Mouse (Mus musculus) adrenal gland (tissue): Measurements from ENCODE around the gene Tmprss11e.

Source experiments
- intact Hi-C: fragments of 180-260 bp; cut with DNase I; formaldehyde crosslinking; loops from one replicate; pipeline ENCODE4 v1.15.1; 2025
- long read RNA-seq, 2 experiments: library from polyadenylated mRNA; unstranded; transcript quantifications; one replicate each; pipeline ENCODE4 v2.0.0; 2020; ENCODE audit warnings: borderline replicate concordance in 1 of 2; ENCODE audit not compliant: insufficient replicate concordance in 1 of 2

The Tmprss11e gene
- long read RNA-seq, experiment 1, result 0 reads
- long read RNA-seq, experiment 2, result 0 reads

DNA sequence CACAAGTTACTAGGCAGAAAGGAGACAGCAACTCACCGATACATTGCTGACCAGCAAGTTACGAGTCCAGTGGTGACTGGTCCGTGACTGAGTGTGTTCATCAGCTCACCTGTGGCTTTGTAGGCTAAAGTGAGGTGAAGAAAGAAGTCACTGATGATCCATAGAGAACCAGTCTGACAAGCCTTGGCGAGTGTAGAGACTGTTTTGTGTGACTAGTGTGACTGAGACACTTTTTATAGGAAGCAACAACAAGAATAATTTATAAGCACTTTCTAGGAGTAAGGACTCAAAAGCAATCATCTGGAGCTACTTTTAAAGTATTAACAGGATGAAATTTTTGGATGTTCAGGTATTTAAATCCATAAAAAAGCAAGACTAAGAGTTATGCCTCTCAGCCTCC lies at the start of gene Tmprss11e:
Tmprss11e (minus strand) TSS at position 101 of the 400 bp plus-strand sequence.
- intact Hi-C loops, result no loop called here

DNA sequence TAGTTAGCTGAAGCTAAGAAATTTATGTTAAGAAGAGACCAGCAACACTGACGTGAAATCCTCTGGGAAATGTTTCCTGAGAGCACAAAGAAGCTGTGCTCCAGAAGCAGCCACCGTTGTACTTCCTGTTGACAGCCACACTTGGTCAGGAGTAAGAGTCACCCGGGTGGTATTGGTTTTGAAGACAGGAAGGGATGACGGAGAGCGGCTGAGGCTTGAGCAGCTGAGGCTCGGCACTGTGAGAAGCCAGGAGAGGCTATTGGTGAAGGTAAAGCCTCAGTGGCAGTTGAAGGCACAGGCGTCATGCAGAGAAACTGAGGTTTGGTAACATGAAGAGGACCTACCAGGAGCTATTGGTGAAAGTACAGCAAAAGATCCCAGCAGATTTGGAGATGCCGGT lies 47.2 kb upstream of the Tmprss11e start:
- intact Hi-C loops, result no loop called here

DNA sequence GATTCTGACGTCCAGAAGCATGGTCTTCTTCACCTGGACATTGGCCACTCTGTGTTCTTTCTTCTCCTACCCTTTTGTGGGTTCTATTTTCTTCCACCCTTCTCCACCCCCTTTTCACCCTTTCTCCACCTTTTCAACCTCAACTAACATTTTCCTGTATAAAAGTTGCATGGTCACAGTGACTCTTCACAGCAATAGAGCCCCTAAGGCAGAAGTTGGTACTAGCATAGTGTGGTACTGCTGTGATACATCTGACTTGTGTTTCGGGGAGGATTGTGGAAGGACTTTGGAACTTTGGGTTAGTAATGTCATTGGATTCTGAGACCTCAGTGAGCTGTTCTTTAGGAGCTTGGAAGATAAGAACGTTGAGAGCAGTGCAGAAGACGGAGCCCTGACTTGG lies 46.6 kb upstream of the Tmprss11e start:
- intact Hi-C loops, result no loop called here

DNA sequence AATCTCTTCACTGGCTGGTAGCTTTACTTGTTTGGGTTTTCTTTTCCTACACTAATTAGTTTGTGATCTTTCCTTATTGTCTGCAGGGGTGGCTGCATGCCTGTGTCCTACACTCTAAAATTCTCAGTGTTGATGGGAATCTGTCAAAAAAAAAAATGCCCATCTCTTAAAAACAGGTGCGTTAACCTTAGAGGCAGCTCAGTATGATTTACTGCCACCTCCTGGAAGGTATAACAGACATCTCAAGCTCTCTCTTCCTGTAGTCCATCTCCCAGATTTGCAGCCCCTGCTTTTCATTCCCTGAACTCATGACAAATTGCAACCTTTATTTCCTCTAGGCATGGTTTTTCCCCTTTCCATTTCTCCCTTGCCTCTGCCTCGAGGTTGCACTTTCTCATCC lies 44.3 kb upstream of the Tmprss11e start:
- intact Hi-C loops, result no loop called here

DNA sequence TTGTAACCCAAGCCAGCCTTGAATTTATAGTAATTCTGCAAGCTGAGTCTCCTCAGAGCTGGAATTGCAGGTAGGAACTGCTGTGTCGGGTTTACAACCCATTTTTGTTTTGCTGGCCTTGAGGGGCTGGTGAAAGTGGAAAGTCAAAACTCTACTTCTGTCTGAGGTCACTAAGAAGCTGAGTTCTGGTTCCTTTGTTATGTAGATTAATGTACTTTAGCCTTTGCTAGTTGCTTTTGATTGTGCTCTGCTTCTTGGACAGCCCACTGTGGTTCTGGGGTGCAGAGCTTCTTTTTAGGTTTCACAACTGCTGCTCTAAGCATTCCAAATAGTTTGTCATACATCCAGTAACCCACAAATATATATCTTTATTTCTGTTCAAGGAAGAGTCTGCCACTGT lies 41.2 kb upstream of the Tmprss11e start:
- intact Hi-C loops, result no loop called here

DNA sequence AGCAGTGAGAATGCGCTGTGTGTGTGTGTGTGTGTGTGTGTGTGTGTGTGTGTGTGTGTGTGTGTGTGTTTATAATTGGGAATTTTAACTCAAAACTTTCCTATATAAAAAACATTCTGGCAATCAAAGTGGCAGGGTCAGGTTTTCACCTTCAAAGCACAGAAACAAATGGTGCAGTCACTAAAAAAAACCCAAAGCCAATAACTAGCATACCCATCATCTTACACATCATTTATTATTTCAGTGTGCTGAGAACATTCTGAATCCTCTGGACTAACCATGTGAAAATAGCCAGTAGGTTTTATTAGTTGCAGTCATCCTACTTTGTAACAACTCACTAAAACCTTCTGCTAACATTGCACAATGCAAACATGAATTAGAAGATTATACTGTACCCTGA lies 38.6 kb upstream of the Tmprss11e start:
- intact Hi-C loops, result no loop called here

DNA sequence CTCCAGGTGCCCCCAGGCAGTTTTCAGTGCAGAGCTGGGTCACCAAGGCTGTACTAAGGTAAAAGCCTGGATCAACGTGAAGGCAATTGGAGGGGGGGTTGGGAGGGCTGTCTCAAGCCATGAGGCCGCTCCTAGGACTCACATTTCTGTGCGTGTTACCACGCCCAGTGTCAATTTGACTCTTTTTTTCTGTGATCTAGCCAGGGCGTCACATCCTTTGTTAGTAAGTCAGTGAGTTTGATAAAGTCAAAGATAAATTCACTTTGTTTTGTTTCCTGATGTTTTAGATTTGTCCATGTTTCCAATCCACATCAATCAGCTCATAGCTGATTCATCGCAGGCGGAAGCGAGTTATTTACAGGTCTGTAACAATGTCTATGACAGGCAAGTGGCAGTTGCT lies 37.4 kb upstream of the Tmprss11e start:
- intact Hi-C loops, result no loop called here

DNA sequence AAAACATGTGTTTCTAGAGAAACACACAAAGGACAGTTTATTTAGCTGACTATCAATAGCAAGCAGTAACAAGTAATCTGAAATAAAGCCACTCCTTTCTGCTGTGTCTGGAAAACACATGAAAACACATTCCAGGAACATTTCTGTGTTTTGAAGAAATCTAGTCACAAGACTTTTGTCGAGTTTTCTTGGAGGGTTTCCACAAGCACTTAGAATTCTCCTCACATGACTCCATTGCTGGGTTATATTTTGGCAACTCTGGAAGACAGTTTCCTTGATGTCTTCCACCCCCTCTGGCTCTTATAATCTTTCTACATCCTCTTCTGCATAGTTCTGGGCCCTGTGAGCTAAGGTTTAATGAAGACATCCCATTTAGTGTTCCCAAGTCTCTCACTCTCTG lies 32.9 kb upstream of the Tmprss11e start:
- intact Hi-C loops, result no loop called here

- intact Hi-C loops, result no loop called here
These were observed 31.3 kb upstream of the Tmprss11e start for GRCm38 (mm10) chr5:86776941-86777340.

DNA sequence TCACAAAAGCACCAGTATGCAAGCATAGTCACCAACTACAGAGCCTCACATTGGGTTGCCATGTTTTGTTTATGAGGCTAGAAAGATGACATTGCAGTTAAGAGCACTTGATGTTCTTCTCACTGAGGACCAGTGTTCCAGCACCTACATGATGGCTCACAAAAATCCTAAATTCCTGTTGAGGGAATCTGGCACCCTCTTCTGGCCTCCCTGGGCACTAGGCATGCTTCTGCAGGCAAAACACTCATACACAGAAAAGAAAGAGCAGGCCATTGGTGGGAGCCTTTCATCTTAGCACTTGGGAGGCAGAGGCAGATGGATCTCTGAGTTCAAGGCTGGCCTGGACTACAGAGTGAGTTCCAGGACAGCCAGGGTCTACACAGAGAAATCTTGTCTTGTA lies 25.4 kb upstream of the Tmprss11e start:
- intact Hi-C loops, result no loop called here

DNA sequence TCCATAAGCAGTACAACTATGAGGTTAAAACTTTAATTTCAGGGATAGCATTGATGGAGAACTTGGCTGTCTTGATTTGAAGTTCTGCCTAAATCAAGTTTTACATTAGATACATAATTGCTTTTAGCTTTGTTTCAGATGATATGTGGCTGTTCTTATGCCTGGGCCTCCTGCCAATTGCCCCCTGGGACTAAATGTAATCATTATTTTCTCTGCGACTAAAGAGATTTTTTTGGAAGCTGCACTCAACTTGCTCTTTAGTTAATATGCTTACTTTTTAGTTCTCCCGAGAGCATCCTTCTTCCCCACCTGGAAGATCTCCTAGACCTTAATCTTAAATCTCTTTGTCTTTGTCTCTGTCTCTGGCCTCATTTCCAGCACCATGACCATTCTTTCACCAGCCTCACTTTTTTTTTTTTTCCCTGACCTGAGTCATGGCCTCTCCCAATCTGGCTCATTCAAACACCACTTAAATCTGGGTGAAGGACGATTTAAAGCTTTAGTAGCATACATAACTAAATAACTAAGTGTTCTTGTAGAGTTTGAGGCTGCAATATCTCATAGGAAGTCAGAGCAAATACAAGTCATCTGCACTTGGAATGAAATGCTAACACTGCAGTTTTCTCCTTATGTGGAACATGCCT lies 23.5 kb upstream of the Tmprss11e start:
- intact Hi-C loops, result no loop called here

DNA sequence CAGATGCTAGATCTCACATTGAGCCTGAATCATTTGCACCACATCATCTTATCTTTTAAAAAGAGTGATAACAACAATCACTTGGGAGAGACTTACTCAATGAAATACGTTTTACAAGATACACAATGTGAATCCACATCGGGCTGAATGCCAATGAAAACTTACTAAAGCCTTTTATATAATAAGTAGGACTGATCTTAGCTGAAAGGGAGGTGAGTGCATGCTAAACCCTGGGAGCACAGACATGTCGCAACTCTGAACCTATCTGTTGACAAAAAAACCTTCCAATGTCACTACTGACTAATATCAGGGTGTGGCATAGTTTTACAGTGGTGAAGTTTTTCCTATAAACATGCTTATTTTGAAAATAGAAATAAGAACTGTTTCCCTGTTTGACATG lies 2.8 kb downstream of the Tmprss11e start:
- intact Hi-C loops, result no loop called here

- intact Hi-C loops, result no loop called here
These were observed 4.5 kb downstream of the Tmprss11e start for GRCm38 (mm10) chr5:86741146-86741545.

DNA sequence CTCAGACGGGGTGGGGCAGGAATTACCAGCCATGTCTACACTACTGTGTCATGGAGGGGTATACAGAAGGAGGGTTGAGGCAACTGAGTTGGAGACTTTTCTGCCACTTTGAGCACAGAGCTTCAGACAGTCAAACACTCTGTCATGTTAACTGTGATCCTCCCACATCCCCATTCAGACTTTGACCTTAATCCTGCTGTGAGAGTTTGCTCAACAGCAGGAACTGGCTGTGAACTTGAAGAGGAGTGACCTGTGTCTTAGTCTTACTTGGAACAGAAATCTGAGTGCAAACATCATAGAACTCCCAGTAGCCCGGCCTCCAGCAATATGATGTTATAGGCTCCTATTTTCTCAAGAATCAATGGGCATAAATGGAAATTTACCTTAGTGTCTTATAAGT lies 9.8 kb downstream of the Tmprss11e start:
- intact Hi-C loops, result no loop called here

- intact Hi-C loops, result no loop called here
These were observed 15.0 kb downstream of the Tmprss11e start for GRCm38 (mm10) chr5:86730587-86730986.

DNA sequence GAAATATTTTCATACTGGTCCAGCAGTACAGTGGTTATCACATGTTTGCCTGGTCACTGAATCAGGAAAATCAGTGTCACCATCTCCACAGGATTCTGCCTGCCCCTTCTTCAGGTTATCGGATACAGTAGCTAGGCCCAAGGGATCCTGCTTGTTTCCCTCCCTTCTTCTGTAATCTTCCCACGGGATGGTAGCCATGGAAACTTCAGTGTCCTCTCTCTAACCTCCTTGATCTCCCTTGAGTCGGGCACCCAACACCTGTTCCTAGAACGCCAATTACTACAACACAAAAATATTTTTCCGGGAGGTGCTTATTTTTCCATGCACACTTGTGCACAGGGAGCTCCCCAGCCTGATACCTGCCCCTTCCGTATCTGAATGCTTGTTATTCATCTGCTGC lies 17.0 kb downstream of the Tmprss11e start:
- intact Hi-C loops, result no loop called here

GRCm38 (mm10) chr5:86727033-86727432 lies 18.6 kb downstream of the Tmprss11e start:
- intact Hi-C loops, result no loop called here

DNA sequence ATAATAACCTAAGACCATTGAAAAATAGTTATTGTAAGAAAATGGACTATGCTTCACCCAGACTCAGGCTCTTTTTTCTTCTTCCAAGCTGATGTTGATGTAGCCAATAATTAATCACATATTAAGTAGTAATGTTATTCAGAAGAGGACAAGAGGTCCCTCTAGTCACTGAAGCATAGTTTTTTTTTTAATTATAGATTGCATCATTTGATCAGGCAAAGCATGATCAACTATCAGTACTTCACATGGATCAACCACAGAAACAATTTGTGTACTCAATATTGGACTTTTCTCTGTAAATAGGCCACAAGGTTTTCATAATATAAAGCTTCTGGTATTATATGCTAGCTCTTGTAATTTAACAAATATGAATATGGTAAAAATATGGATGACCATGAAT lies 20.6 kb downstream of the Tmprss11e start:
- intact Hi-C loops, result no loop called here

- intact Hi-C loops, result no loop called here
These were observed 22.7 kb downstream of the Tmprss11e start for GRCm38 (mm10) chr5:86722820-86723460.

GRCm38 (mm10) chr5:86714967-86715366 lies 30.6 kb downstream of the Tmprss11e start:
- intact Hi-C loops, result no loop called here

DNA sequence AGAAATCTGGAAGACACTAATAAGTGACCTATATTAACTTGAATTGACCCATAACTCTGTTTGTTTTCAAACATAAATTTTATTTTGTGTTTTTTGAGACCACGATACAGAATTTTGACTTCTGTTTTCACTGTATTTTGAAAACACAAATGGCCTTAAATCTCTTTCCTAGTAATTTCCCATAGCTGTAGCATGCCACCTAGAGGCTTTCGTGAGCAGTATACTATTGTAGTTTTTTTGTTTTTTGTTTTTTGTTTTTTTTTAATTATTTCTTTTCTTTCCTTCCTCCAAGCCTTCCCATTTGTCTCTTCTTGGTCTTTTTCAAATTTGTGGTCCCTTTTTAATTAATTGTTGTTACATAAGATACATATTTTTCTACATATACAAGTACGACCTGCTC lies 40.7 kb downstream of the Tmprss11e start:
- intact Hi-C loops, result no loop called here

DNA sequence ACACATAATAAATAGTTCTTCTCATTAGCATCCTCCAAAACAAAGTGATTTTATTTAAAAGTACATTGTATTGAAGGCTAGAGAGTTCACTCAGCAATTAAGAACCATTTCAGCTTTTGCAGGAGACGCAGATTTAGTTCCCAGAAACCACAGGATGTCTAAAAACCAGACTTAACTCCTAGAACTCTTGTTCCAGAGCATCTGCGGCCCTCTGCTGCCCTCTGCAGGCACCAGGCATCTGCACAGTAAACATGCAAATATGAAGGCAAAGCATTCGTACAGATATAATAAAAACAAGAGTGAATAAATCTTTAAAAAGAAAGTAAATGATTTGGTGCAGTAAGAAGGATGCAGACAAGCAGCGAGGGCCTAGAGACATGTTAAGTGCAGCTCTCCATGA lies 60.9 kb downstream of the Tmprss11e start:
- intact Hi-C loops, result no loop called here

- intact Hi-C loops, result no loop called here
These were observed 69.4 kb downstream of the Tmprss11e start, which contains the start of gene Tmprss11b for GRCm38 (mm10) chr5:86676262-86676661. Gene Tmprss11b, minus strand, starts transcription at chr5:86676362.
